Mouse (Mus musculus) testis, adult 2 months (tissue): ENCODE measurements at regions not wholly inside any gene's neighbourhood (a gene's known extent, or its start where the extent isn't known, plus 50 kb on each side); places are given as distances from the start of the nearest gene placed in this dataset.
"Not testable (repeated sequence)": the region's sequence is repeated elsewhere in the genome, so short reads cannot be mapped to it uniquely, and the experiment has no call there.

Experiments
- H3K27ac ChIP-seq: fragments of 200-500 bp; 2 replicates; pipeline ENCODE4 v1.5.1; 2012; ENCODE audit warnings: low read depth, low read length; ENCODE audit not compliant: control insufficient read depth, insufficient read depth
- H3K27me3 ChIP-seq: fragments of 200-500 bp; 2 replicates; pipeline ENCODE4 v1.6.1; 2012; ENCODE audit warnings: mild to moderate bottlenecking, low read length, moderate library complexity; ENCODE audit not compliant: control insufficient read depth, insufficient read depth
- H3K36me3 ChIP-seq: fragments of 200-500 bp; 2 replicates; pipeline ENCODE4 v1.6.1; 2012; ENCODE audit warnings: mild to moderate bottlenecking, low read length; ENCODE audit not compliant: control insufficient read depth, insufficient read depth
- H3K4me1 ChIP-seq: fragments of 200-500 bp; 2 replicates; pipeline ENCODE4 v1.6.1; 2012; ENCODE audit warnings: low read length; ENCODE audit not compliant: control insufficient read depth, insufficient read depth
- H3K4me3 ChIP-seq: fragments of 200-500 bp; 2 replicates; pipeline ENCODE4 v1.5.1; 2012; ENCODE audit warnings: low read depth, mild to moderate bottlenecking, low read length, moderate library complexity, mixed read lengths; ENCODE audit not compliant: control insufficient read depth
- CTCF ChIP-seq: fragments of 200-500 bp; IDR thresholded peaks from 2 replicates; pipeline ENCODE4 v1.5.1; 2012; ENCODE audit warnings: low read depth, mild to moderate bottlenecking, inconsistent platforms, low read length, moderate library complexity; ENCODE audit not compliant: control insufficient read depth, insufficient read depth, insufficient replicate concordance
- POLR2A ChIP-seq: fragments of 200-500 bp; IDR thresholded peaks from 2 replicates; pipeline ENCODE4 v1.6.1; 2012; ENCODE audit warnings: low read depth, mild to moderate bottlenecking, inconsistent platforms, low read length, moderate library complexity; ENCODE audit not compliant: control insufficient read depth

- no peak overlapping the region for H3K4me3 ChIP-seq
- TF ChIP-seq CTCF (no peak), POLR2A (no peak)
- no peak overlapping the region for H3K27ac ChIP-seq
- H3K36me3 ChIP-seq = no peaks in the 10 kb centered on the region
- H3K4me1 ChIP-seq = no peaks in the 10 kb centered on the region
- no peaks in the 10 kb centered on the region for H3K27me3 ChIP-seq
These were observed 167.9 kb upstream of the Akr1e1 start for GRCm38 (mm10) chr13:4776855-4777254.

- no peaks in the 10 kb centered on the region for H3K27me3 ChIP-seq
- peaks cover 4% of the 10 kb centered on the region for H3K4me1 ChIP-seq
- peak overlapping the region; percentile 24; the same call in 1 of the 2 replicates for H3K4me3 ChIP-seq
- TF ChIP-seq CTCF = no peak
- no peak for TF ChIP-seq POLR2A
- no peaks in the 10 kb centered on the region for H3K36me3 ChIP-seq
- no peak overlapping the region for H3K27ac ChIP-seq
These were observed 163.3 kb upstream of the Akr1e1 start for GRCm38 (mm10) chr13:4772324-4772723.

- TF ChIP-seq CTCF = peak; percentile 12; the same call in 1 of the 2 replicates
- TF ChIP-seq POLR2A = no peak
- Histone ChIP-seq H3K27me3 (no peaks in the 10 kb centered on the region), H3K36me3 (no peaks in the 10 kb centered on the region), H3K4me3 (no peak overlapping the region; the same call in 1 of the 2 replicates), H3K4me1 (peaks cover 4% of the 10 kb centered on the region), H3K27ac (peak overlapping the region; percentile 79)
These were observed 162.4 kb upstream of the Akr1e1 start for GRCm38 (mm10) chr13:4771120-4772075.

- H3K4me3 ChIP-seq = no peak overlapping the region
- no peaks in the 10 kb centered on the region for H3K4me1 ChIP-seq
- H3K27me3 ChIP-seq = no peaks in the 10 kb centered on the region
- TF ChIP-seq CTCF = no peak
- TF ChIP-seq POLR2A = no peak
- H3K27ac ChIP-seq = no peak overlapping the region
- H3K36me3 ChIP-seq = no peaks in the 10 kb centered on the region
These were observed 151.0 kb upstream of the Akr1e1 start for GRCm38 (mm10) chr13:4759965-4760364.

- TF ChIP-seq POLR2A (no peak), CTCF (no peak)
- Histone ChIP-seq H3K27me3 (no peaks in the 10 kb centered on the region), H3K27ac (no peak overlapping the region), H3K4me1 (no peaks in the 10 kb centered on the region), H3K36me3 (no peaks in the 10 kb centered on the region), H3K4me3 (no peak overlapping the region)
These were observed 147.6 kb upstream of the Akr1e1 start for GRCm38 (mm10) chr13:4756529-4756928.

- Histone ChIP-seq H3K36me3 (no peaks in the 10 kb centered on the region), H3K27me3 (no peaks in the 10 kb centered on the region), H3K4me1 (no peaks in the 10 kb centered on the region), H3K27ac (no peak overlapping the region), H3K4me3 (no peak overlapping the region)
- no peak for TF ChIP-seq CTCF
- TF ChIP-seq POLR2A = no peak
These were observed 134.0 kb upstream of the Akr1e1 start for GRCm38 (mm10) chr13:4742930-4743329.

- not testable (repeated sequence) for H3K27me3 ChIP-seq
These were observed 107.3 kb upstream of the Akr1e1 start for GRCm38 (mm10) chr13:4716299-4716698.

GRCm38 (mm10) chr13:4714724-4715123 is 105.8 kb upstream of the Akr1e1 start:
- Histone ChIP-seq H3K4me1 (no peaks in the 10 kb centered on the region), H3K27ac (no peak overlapping the region), H3K4me3 (no peak overlapping the region), H3K36me3 (no peaks in the 10 kb centered on the region), H3K27me3 (no peaks in the 10 kb centered on the region)
- TF ChIP-seq CTCF (no peak), POLR2A (no peak)

More at GRCm38 (mm10) chr13:4716299-4716698, 107.3 kb upstream of the Akr1e1 start:
- not testable (repeated sequence) for H3K36me3 ChIP-seq, H3K4me1 ChIP-seq, H3K27ac ChIP-seq, H3K4me3 ChIP-seq
